Mouse (Mus musculus): Measurements from ENCODE around the gene Zranb2.

Zranb2 gene

DNA sequence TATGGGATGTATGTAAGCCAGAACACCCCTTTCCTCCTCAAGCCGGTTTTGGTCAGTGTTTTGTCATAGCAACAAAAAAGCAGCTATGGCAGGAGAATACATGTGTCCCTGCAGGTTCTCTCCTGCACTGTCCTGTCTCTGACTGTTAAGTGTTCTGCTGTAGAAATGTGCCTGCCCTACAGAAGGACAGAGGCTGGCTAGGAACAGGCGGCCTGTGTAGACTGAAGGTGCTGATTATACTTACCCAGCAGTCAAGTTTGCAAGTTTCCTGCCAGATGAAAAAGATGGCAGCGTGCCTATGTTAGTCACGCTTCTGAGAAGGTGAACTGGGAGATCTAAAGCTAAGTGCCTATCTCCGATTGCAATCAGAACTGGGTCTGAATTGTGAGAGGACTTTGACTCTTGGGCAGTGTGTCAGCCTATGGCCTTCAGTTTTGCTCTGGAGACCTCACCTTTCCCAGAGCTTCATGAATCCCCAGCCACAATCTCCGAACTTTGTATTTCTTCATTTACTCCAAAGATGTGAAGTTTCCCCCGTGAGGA is 63.9 kb downstream of the Zranb2 start:
- H3K4me1 ChIP-seq (replicated peaks; ENCODE audit: low read depth, low read length) = peaks cover 7% of the 10 kb centered on the region
- no peaks in the 10 kb centered on the region for H3K27me3 ChIP-seq (ENCODE audit: insufficient read depth, low read length)
- no peaks in the 10 kb centered on the region for H3K9me3 ChIP-seq (ENCODE audit: low read length)
- TF ChIP-seq CTCF (conservative IDR thresholded peaks at IDR 0.05; ENCODE audit: low read length) (no peak), NANOG (IDR thresholded peaks at IDR 0.05; ENCODE audit: borderline replicate concordance, low read length) (no peak), POU5F1 (IDR thresholded peaks at IDR 0.05; ENCODE audit: borderline replicate concordance, low read length) (no peak)
- H3K36me3 ChIP-seq (ENCODE audit: insufficient read depth, low read length) = no peaks in the 10 kb centered on the region
- H3K4me3 ChIP-seq (replicated peaks; ENCODE audit: low read length) = no peak overlapping the region

Data from E14TG2a.4 (cell line).